Mouse (Mus musculus): Measurements from ENCODE around the gene Atp8b3. TPM values are rescaled to one million over a fixed set of nuclear protein-coding genes. Genes with fewer than 3 reads are reported as not detected.

The Atp8b3 gene
- not detected for polyA plus RNA-seq (2015; fragmentation: Illumina TruSeq; extraction: RNeasy Lipid Tissue Mini Kit (QIAGEN cat#74804); ENCODE audit: insufficient read depth, low read depth, low replicate concordance)

DNA sequence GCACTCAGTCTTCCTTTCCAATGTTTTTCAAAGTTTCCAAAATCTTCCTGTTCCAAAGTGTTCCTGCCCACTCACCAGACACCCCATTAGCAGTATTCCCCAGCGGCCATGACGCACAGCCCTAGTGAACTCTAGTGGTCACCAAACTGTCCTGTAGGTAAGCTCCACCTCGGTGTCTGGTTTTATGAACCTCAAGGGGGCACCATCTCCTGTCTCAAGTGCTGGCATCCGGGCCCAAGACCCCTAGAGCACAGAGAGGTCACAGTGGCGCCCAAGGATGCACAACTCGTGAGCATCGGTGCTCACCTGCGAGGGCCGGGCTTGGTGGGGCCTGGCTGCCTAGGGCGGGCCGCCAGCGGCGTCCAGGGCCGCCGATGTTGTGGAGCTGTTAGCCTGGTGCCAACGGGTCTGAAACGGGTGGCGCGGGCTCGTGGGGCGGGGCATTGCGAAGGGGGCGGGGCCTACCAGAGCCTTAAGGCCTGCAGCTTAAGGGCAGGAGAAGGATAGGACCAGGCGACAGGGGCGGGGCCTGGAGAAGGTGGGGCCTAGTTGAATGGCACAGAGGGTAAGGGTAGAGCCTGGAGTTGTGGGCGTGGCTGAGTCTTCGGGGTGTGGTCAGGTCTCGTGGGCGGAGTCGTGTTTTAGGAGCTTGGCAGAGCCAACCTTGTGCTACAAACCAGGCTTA lies at the start of gene Atp8b3:
Atp8b3 (minus strand) TSS at position 415 of the 685 bp plus-strand sequence.

DNA sequence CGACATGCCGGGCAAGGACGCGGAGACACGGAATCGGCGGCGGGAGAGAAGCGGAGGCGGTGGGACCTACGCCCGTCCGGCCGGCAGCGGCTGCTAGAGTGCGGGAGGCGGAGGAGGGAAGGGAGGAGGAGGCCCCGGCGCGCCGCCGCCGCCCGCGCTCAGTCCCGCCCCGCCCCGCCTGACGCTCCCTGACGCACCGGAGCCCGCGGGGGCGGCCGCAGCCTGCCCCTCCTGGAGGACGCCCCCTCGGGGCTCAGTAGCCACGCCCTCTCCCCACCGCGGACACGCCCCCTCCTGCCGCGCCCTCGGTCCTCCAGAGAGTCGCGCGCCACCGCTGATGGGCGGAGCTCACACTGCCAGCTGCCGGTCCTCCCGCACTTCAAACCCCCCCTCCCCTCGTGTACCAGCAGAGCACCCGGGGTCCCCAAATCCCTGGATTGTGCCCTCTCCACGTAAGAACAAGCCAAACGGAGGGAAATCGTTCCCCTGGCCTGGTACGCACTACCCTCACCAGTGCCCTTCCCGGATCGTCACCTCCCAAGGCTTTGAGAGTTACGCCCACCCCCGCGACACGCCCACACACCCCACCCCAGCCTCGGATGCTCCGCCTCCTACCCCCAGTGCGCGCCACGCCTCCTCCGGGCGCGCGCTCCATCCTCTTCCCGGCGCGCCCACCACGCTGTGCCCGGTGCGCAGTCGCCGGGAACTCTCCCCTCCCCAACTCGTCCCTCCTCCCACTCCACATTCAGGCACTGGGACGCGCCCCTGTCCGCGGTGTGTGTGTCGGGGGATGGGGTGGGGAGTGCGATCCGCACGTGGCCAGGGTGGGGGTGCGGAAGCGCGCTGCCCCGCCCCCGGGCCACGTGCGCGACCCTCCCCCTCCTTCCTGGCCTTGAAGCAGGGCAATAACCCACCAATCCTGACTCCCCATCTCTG lies 38.5 kb upstream of the Atp8b3 start, which contains the start of gene Klf16:
Klf16 (minus strand) TSS at position 127 of the 936 bp plus-strand sequence.

DNA sequence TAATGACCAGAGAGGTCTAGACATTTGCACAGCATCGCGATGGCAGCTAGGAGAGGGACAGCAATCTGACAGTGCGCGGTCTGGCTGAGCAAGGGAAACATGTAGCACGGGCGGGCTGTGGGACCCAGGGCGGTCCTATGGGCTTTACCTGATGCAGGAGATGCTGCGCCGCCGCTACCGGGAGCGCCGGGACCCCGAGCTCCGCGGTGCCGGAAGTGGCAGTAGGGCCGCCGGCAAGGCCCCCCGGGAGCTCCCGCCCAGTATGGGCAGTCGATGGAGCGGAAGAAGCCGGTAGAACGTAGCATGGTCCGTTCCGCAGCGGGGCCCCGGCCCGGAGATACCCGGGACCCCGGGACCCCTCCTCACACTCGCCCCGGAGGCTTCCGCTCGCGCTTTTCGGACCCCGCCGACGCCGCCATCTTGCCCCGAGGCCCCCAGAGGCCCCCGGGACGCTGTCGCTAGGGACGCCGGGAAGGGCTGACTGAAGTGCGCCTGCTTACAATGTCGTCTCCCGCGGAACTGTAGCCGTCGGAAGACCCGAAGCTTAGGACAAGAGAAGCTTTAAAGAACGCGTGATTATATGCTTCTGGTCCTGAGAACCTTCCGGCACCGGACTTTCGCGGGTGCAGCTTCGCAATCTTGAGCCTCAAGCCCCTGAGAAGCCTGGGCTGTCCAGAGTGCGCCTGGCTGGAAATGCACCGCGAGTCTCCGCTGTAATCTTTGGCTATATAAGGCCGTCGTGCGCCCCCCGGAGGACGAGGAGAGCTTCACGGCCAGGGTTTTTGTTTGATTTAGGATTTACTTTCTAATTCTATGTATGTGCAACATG lies 22.4 kb upstream of the Atp8b3 start, which contains the start of gene Rexo1:
Rexo1 (minus strand) TSS at position 445 of the 829 bp plus-strand sequence.

DNA sequence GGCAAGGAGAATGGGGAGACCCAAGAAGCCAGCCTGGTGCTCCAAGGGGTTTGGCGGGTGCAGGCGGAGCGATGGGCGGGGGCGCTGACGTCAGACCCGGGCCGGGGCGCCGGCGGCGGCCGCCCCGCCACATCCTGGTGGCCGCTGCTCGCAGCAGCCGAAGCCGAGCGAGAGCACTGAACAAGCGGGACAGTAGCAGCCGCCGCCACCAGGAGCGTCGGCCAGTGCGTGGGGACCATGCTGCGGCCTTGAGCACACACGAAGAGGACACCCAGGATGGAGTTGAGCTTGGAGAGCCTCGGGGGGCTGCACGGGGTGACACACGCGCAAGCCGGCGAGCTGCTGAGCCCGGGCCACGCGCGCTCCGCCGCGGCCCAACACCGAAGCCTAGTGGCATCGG lies 44.2 kb downstream of the Atp8b3 start, which contains the start of gene Onecut3:
Onecut3 (plus strand) TSS at position 104 of the 400 bp plus-strand sequence.

Other genes starting within 250 kb of the Atp8b3 start
- gene Rps15, start 246.7 kb downstream of the Atp8b3 start, polyA plus RNA-seq (2015; fragmentation: Illumina TruSeq; extraction: RNeasy Lipid Tissue Mini Kit (QIAGEN cat#74804); ENCODE audit: insufficient read depth, low read depth, low replicate concordance), result 1,054 TPM
- 0.26 TPM for gene Apc2, start 243.1 kb downstream of the Atp8b3 start, polyA plus RNA-seq (2015; fragmentation: Illumina TruSeq; extraction: RNeasy Lipid Tissue Mini Kit (QIAGEN cat#74804); ENCODE audit: insufficient read depth, low read depth, low replicate concordance)
- 7.9 TPM for gene 2310011J03Rik, start 218.6 kb downstream of the Atp8b3 start, polyA plus RNA-seq (2015; fragmentation: Illumina TruSeq; extraction: RNeasy Lipid Tissue Mini Kit (QIAGEN cat#74804); ENCODE audit: insufficient read depth, low read depth, low replicate concordance)
- gene Pcsk4, start 209.6 kb downstream of the Atp8b3 start, polyA plus RNA-seq (2015; fragmentation: Illumina TruSeq; extraction: RNeasy Lipid Tissue Mini Kit (QIAGEN cat#74804); ENCODE audit: insufficient read depth, low read depth, low replicate concordance), result 7.0 TPM
- 6.4 TPM for gene Reep6, start 209.2 kb downstream of the Atp8b3 start, polyA plus RNA-seq (2015; fragmentation: Illumina TruSeq; extraction: RNeasy Lipid Tissue Mini Kit (QIAGEN cat#74804); ENCODE audit: insufficient read depth, low read depth, low replicate concordance)
- gene Adamtsl5, start 190.7 kb downstream of the Atp8b3 start, polyA plus RNA-seq (2015; fragmentation: Illumina TruSeq; extraction: RNeasy Lipid Tissue Mini Kit (QIAGEN cat#74804); ENCODE audit: insufficient read depth, low read depth, low replicate concordance), result 5.9 TPM
- 0.61 TPM for gene Plk5, start 182.7 kb downstream of the Atp8b3 start, polyA plus RNA-seq (2015; fragmentation: Illumina TruSeq; extraction: RNeasy Lipid Tissue Mini Kit (QIAGEN cat#74804); ENCODE audit: insufficient read depth, low read depth, low replicate concordance)
- 1.3 TPM for gene Mex3d, start 151.5 kb downstream of the Atp8b3 start, polyA plus RNA-seq (2015; fragmentation: Illumina TruSeq; extraction: RNeasy Lipid Tissue Mini Kit (QIAGEN cat#74804); ENCODE audit: insufficient read depth, low read depth, low replicate concordance)
- gene Mbd3, start 139.6 kb downstream of the Atp8b3 start, polyA plus RNA-seq (2015; fragmentation: Illumina TruSeq; extraction: RNeasy Lipid Tissue Mini Kit (QIAGEN cat#74804); ENCODE audit: insufficient read depth, low read depth, low replicate concordance), result 25.4 TPM
- gene Uqcr11, start 132.3 kb downstream of the Atp8b3 start, polyA plus RNA-seq (2015; fragmentation: Illumina TruSeq; extraction: RNeasy Lipid Tissue Mini Kit (QIAGEN cat#74804); ENCODE audit: insufficient read depth, low read depth, low replicate concordance), result 156 TPM
- gene Tcf3, start 105.5 kb downstream of the Atp8b3 start, polyA plus RNA-seq (2015; fragmentation: Illumina TruSeq; extraction: RNeasy Lipid Tissue Mini Kit (QIAGEN cat#74804); ENCODE audit: insufficient read depth, low read depth, low replicate concordance), result 9.6 TPM
- gene Onecut3, start 44.3 kb downstream of the Atp8b3 start, polyA plus RNA-seq (2015; fragmentation: Illumina TruSeq; extraction: RNeasy Lipid Tissue Mini Kit (QIAGEN cat#74804); ENCODE audit: insufficient read depth, low read depth, low replicate concordance), result not detected
- 6.7 TPM for gene Rexo1, start 22.4 kb upstream of the Atp8b3 start, polyA plus RNA-seq (2015; fragmentation: Illumina TruSeq; extraction: RNeasy Lipid Tissue Mini Kit (QIAGEN cat#74804); ENCODE audit: insufficient read depth, low read depth, low replicate concordance)
- gene Klf16, start 38.2 kb upstream of the Atp8b3 start, polyA plus RNA-seq (2015; fragmentation: Illumina TruSeq; extraction: RNeasy Lipid Tissue Mini Kit (QIAGEN cat#74804); ENCODE audit: insufficient read depth, low read depth, low replicate concordance), result 3.2 TPM
- 20.8 TPM for gene Abhd17a, start 51.2 kb upstream of the Atp8b3 start, polyA plus RNA-seq (2015; fragmentation: Illumina TruSeq; extraction: RNeasy Lipid Tissue Mini Kit (QIAGEN cat#74804); ENCODE audit: insufficient read depth, low read depth, low replicate concordance)
- 17.1 TPM for gene Scamp4, start 63.7 kb upstream of the Atp8b3 start, polyA plus RNA-seq (2015; fragmentation: Illumina TruSeq; extraction: RNeasy Lipid Tissue Mini Kit (QIAGEN cat#74804); ENCODE audit: insufficient read depth, low read depth, low replicate concordance)
- not detected for gene Adat3, start 63.8 kb upstream of the Atp8b3 start, polyA plus RNA-seq (2015; fragmentation: Illumina TruSeq; extraction: RNeasy Lipid Tissue Mini Kit (QIAGEN cat#74804); ENCODE audit: insufficient read depth, low read depth, low replicate concordance)
- gene Gm49322, start 66.9 kb upstream of the Atp8b3 start, polyA plus RNA-seq (2015; fragmentation: Illumina TruSeq; extraction: RNeasy Lipid Tissue Mini Kit (QIAGEN cat#74804); ENCODE audit: insufficient read depth, low read depth, low replicate concordance), result 1.0 TPM
- 47.7 TPM for gene Csnk1g2, start 83.7 kb upstream of the Atp8b3 start, polyA plus RNA-seq (2015; fragmentation: Illumina TruSeq; extraction: RNeasy Lipid Tissue Mini Kit (QIAGEN cat#74804); ENCODE audit: insufficient read depth, low read depth, low replicate concordance)
- 7.6 TPM for gene Btbd2, start 117.9 kb upstream of the Atp8b3 start, polyA plus RNA-seq (2015; fragmentation: Illumina TruSeq; extraction: RNeasy Lipid Tissue Mini Kit (QIAGEN cat#74804); ENCODE audit: insufficient read depth, low read depth, low replicate concordance)
- 15.8 TPM for gene Mknk2, start 139.0 kb upstream of the Atp8b3 start, polyA plus RNA-seq (2015; fragmentation: Illumina TruSeq; extraction: RNeasy Lipid Tissue Mini Kit (QIAGEN cat#74804); ENCODE audit: insufficient read depth, low read depth, low replicate concordance)
- gene Mob3a, start 162.9 kb upstream of the Atp8b3 start, polyA plus RNA-seq (2015; fragmentation: Illumina TruSeq; extraction: RNeasy Lipid Tissue Mini Kit (QIAGEN cat#74804); ENCODE audit: insufficient read depth, low read depth, low replicate concordance), result 3.8 TPM
- gene Izumo4, start 163.1 kb upstream of the Atp8b3 start, polyA plus RNA-seq (2015; fragmentation: Illumina TruSeq; extraction: RNeasy Lipid Tissue Mini Kit (QIAGEN cat#74804); ENCODE audit: insufficient read depth, low read depth, low replicate concordance), result 24.6 TPM
- gene Ap3d1, start 203.1 kb upstream of the Atp8b3 start, polyA plus RNA-seq (2015; fragmentation: Illumina TruSeq; extraction: RNeasy Lipid Tissue Mini Kit (QIAGEN cat#74804); ENCODE audit: insufficient read depth, low read depth, low replicate concordance), result 48.4 TPM
- gene Dot1l, start 216.1 kb upstream of the Atp8b3 start, polyA plus RNA-seq (2015; fragmentation: Illumina TruSeq; extraction: RNeasy Lipid Tissue Mini Kit (QIAGEN cat#74804); ENCODE audit: insufficient read depth, low read depth, low replicate concordance), result 7.8 TPM